Comparison of ENCODE assay signal across 9 mouse cellular contexts in the genomic region with DNA sequence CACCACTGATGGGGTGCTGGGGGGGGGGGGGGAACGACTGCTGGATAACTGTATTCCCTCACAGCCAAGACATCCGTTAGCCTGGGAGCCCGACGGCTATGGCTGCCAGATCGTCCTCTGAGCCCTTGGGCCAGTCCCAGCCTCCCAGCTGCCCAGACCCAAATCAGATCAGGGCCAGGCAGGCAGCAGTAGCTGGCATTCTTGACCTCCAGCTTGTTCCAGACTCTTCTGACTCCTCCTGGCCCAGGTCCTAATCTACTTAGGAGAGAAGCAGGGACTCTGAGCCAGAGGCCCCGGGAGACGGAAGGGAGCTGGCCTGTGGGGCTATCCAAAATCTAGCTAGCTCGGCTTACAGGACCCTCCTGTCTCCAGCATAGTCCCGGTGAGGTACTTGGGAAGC. TPM values are rescaled to one million over a fixed set of nuclear protein-coding genes. Genes with fewer than 3 reads are reported as not detected.
DNase-seq lines count a peak whose midpoint lies in the region; ATAC-seq and TF ChIP-seq lines count a peak whose summit lies in the region.
"Had no signal": no experiment of that assay in that cellular context is flagged by ENCODE, and none has a peak within 500 bp of the region (broad histone marks: within the 10 kb centered on the region; RNA-seq: fewer than 3 reads in every experiment).

No protein-coding gene starts in this region.

- H3K9ac ChIP-seq in intestine, embryonic 15.5 days, result no peak overlapping the region
- H3K9ac ChIP-seq in intestine, postnatal 0 days (ENCODE audit: low read depth, low read length), result no peak overlapping the region
- H3K9ac ChIP-seq in limb, embryonic 12.5 days (replicated peaks), result no peak overlapping the region

- peaks cover 12% of the 10 kb centered on the region for H3K36me3 ChIP-seq in intestine, embryonic 15.5 days
- peaks cover 12% of the 10 kb centered on the region; the same call in 1 of the 2 replicates for H3K36me3 ChIP-seq in intestine, postnatal 0 days (ENCODE audit: control insufficient read depth, insufficient read depth)
- peaks cover 59% of the 10 kb centered on the region for H3K36me3 ChIP-seq in limb, embryonic 12.5 days

- H3K4me2 ChIP-seq in intestine, embryonic 15.5 days (replicated peaks), result no peak overlapping the region
- no peak overlapping the region for H3K4me2 ChIP-seq in intestine, postnatal 0 days (replicated peaks; ENCODE audit: low read depth)
- H3K4me2 ChIP-seq in limb, embryonic 12.5 days, result no peak overlapping the region

- 57% methylated on average over 9 of the region's 9 CpGs for WGBS in intestine, embryonic 15.5 days
- 59% methylated on average over 9 of the region's 9 CpGs for WGBS in intestine, postnatal 0 days
- 69% methylated on average over 9 of the region's 9 CpGs for WGBS in limb, embryonic 12.5 days

- H3K9me3 ChIP-seq in intestine, embryonic 15.5 days, result no peaks in the 10 kb centered on the region
- no peaks in the 10 kb centered on the region for H3K9me3 ChIP-seq in intestine, postnatal 0 days (ENCODE audit: control insufficient read depth)
- H3K9me3 ChIP-seq in limb, embryonic 12.5 days, result 0 out of 2 replicates have a peak, but pooled peaks cover 10% of the 10 kb centered on the region

- TF ChIP-seq POLR2A in brain, embryonic 14.5 days (IDR thresholded peaks at IDR 0.05; ENCODE audit: borderline replicate concordance, extremely low read depth, insufficient read depth, insufficient read length, poor library complexity, severe bottlenecking), result no peak

- DNase-seq in brain, embryonic 14.5 days (ENCODE audit: low read depth), result peak; percentile 26
- DNase-seq in heart, adult 11 months, result peak; percentile 97
- DNase-seq in embryo, embryonic 9.5 days (ENCODE audit: extremely low spot score), result no peak
- DNase-seq in urinary bladder, adult 2 months (ENCODE audit: low spot score), result no peak
- DNase-seq in liver, result no peak

- peaks cover 16% of the 10 kb centered on the region for H3K4me1 ChIP-seq in intestine, embryonic 15.5 days (replicated peaks)
- H3K4me1 ChIP-seq in intestine, postnatal 0 days (replicated peaks; ENCODE audit: control insufficient read depth, insufficient read depth, low read length), result no peaks in the 10 kb centered on the region; the same call in 1 of the 2 replicates
- peaks cover 14% of the 10 kb centered on the region for H3K4me1 ChIP-seq in limb, embryonic 12.5 days (replicated peaks)

- no peak for TF ChIP-seq CTCF in intestine, postnatal 0 days (IDR thresholded peaks at IDR 0.05; ENCODE audit: low read depth)
- TF ChIP-seq CTCF in brain, embryonic 14.5 days (IDR thresholded peaks at IDR 0.05; ENCODE audit: borderline replicate concordance, extremely low read depth, insufficient read depth, insufficient read length), result no peak

- no peaks in the 10 kb centered on the region for H3K27me3 ChIP-seq in intestine, embryonic 15.5 days (replicated peaks)
- no peaks in the 10 kb centered on the region for H3K27me3 ChIP-seq in intestine, postnatal 0 days (replicated peaks; ENCODE audit: control insufficient read depth, insufficient read depth, low read length)
- no peaks in the 10 kb centered on the region for H3K27me3 ChIP-seq in limb, embryonic 12.5 days
- H3K27me3 ChIP-seq: CH12.LX had no signal

- H3K27ac ChIP-seq in intestine, embryonic 15.5 days, result 0 out of 2 replicates have a peak overlapping the region, but pooled peaks have one; percentile 24
- no peak overlapping the region; the same call in 1 of the 2 replicates for H3K27ac ChIP-seq in intestine, postnatal 0 days (ENCODE audit: low read depth, low read length)
- peak overlapping the region; percentile 59; the same call in 1 of the 2 replicates for H3K27ac ChIP-seq in limb, embryonic 12.5 days

- H3K4me3 ChIP-seq in intestine, embryonic 15.5 days (replicated peaks), result no peak overlapping the region
- H3K4me3 ChIP-seq in intestine, postnatal 0 days (ENCODE audit: low read depth, low read length), result no peak overlapping the region
- no peak overlapping the region for H3K4me3 ChIP-seq in limb, embryonic 12.5 days (replicated peaks)

- ATAC-seq in intestine, embryonic 15.5 days, result no peak
- no peak for ATAC-seq in intestine, postnatal 0 days
- no peak for ATAC-seq in limb, embryonic 12.5 days (ENCODE audit: insufficient number of reproducible peaks, insufficient read depth, low FRiP score, low TSS enrichment, low read depth)

RNA-seq across cellular contexts. Expression of a gene that starts 35.5 kb away (rescaled TPM):
- polyA plus RNA-seq in intestine, embryonic 15.5 days (2015; fragmentation: Nextera tagmentation; extraction: Ambion mirVana), result 81.6 and 84.4 TPM in 2 replicates
- polyA plus RNA-seq in intestine, postnatal 0 days (2015; fragmentation: Nextera tagmentation; extraction: Ambion mirVana), result 42.8 and 46.8 TPM in 2 replicates
- 78.1 and 80.5 TPM in 2 replicates for polyA plus RNA-seq in brain, embryonic 14.5 days (2012; rRNA removed)
- 149 and 178 TPM in 2 replicates for polyA plus RNA-seq in limb, embryonic 12.5 days (2016; fragmentation: Nextera tagmentation; extraction: Ambion mirVana)
- 27.1 and 31.5 TPM in 2 replicates for polyA plus RNA-seq in urinary bladder, adult 2 months (2012; rRNA removed)

Comparison
In these comparisons a context has a peak if more than half of its experiments do, and no peak if none do; other contexts are left out.
1. DNase-seq: peak in brain, embryonic 14.5 days (single experiment) and heart, adult 11 months (single experiment); none in embryo, embryonic 9.5 days (single experiment), urinary bladder, adult 2 months (single experiment) and liver (single experiment).